ENCODE assay signal across 8 mouse cellular contexts in the genomic region with DNA sequence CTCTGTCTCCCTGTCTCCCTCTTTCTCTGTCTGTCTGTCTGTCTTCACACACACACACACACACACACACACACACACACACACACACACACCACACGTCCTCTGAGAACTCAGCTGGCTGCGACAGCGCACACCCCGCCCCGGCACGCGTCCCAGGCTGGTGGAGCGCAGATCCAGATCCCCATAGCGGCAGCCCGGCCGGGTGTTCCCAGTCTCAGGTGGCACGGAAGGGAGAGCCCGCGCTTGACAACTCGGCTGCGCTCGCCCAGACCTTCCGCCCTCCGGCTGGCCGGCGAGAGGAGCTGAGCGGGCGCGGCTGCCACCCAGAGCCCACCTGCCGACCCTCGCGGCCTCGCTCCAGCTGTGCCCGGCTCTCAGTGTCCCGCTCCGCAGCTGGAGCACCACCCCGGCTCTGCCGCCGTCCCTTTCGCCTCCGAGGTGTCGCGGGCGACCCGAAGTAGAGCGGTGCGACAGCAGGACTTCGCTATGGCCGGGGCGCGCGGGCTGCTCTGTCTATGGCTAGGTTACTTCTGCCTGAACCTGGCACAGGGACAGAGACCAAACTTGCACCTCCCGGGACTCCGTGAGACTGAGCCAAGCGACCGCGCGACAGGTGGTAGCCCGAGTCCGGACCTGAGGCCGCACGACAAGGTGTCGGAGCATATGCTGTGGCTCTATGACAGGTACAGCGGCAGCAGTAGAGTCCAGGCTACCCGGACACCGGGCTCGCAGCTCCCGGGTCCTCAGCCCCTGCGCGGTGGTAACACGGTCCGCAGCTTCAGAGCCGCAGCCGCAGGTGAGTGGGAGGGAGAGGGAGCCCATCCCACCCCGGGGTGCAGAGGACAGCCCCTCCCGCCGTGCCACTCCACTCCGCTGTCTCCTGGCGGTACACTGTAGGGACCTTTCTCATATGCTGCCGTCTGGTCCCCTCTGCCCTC. TPM values are rescaled to one million over a fixed set of nuclear protein-coding genes. Genes with fewer than 3 reads are reported as not detected.
DNase-seq lines count a peak whose midpoint lies in the region; ATAC-seq and TF ChIP-seq lines count a peak whose summit lies in the region.

No protein-coding gene starts in this region.

- peak; percentile 78 for ATAC-seq in frontal cortex, adult (ENCODE audit: low TSS enrichment)
- peak; percentile 79 for ATAC-seq in Patski
- peak; percentile 88 for ATAC-seq in forebrain, embryonic 14.5 days
- peak; percentile 87 for ATAC-seq in intestine, embryonic 16.5 days
- ATAC-seq in liver, postnatal 0 days, result no peak

- TF ChIP-seq EP300 in liver, postnatal 0 days (IDR thresholded peaks at IDR 0.05; ENCODE audit: low read depth), result no peak

- H3K9me3 ChIP-seq in forebrain, embryonic 14.5 days (replicated peaks; ENCODE audit: control insufficient read depth, low read length), result no peaks in the 10 kb centered on the region
- H3K9me3 ChIP-seq in intestine, embryonic 16.5 days (ENCODE audit: control insufficient read depth, low read length), result no peaks in the 10 kb centered on the region
- no peaks in the 10 kb centered on the region for H3K9me3 ChIP-seq in liver, postnatal 0 days (ENCODE audit: low read length)

- H3K4me2 ChIP-seq in forebrain, embryonic 14.5 days (ENCODE audit: low read length), result peak overlapping the region; percentile 100
- H3K4me2 ChIP-seq in intestine, embryonic 16.5 days (ENCODE audit: low read depth, low read length), result peak overlapping the region; percentile 99
- peak overlapping the region; percentile 58 for H3K4me2 ChIP-seq in liver, postnatal 0 days (ENCODE audit: low read depth, low read length)

- no peak overlapping the region for H3K27ac ChIP-seq in forebrain, embryonic 14.5 days (ENCODE audit: low read depth, low read length)
- peak overlapping the region; percentile 57 for H3K27ac ChIP-seq in intestine, embryonic 16.5 days (ENCODE audit: low read length)
- H3K27ac ChIP-seq in liver, postnatal 0 days (ENCODE audit: low read depth), result no peak overlapping the region

- peak overlapping the region; percentile 58 for H3K4me3 ChIP-seq in forebrain, embryonic 14.5 days (ENCODE audit: low read depth, low read length)
- H3K4me3 ChIP-seq in intestine, embryonic 16.5 days (ENCODE audit: low read length), result peak overlapping the region; percentile 72
- H3K4me3 ChIP-seq in liver, postnatal 0 days (ENCODE audit: low read depth, low read length), result peak overlapping the region; percentile 34

- DNase-seq in frontal cortex, adult 2 months (ENCODE audit: extremely low spot score in 1 of 2, low spot score in 1 of 2), result no peak
- no peak for DNase-seq in Patski (ENCODE audit: low read depth, low spot score)
- DNase-seq in forebrain, embryonic 14.5 days (ENCODE audit: low spot score), result peak; percentile 62
- no peak for DNase-seq in liver, postnatal 0 days
- DNase-seq in retina, embryonic 14.5 days (ENCODE audit: low spot score), result peak; percentile 57
- DNase-seq in MN1 (ENCODE audit: low spot score), result no peak

- 0 out of 2 replicates have a peak, but pooled peaks cover 3% of the 10 kb centered on the region for H3K4me1 ChIP-seq in forebrain, embryonic 14.5 days (ENCODE audit: control insufficient read depth, insufficient read depth, low read length)
- no peaks in the 10 kb centered on the region; the same call in 1 of the 2 replicates for H3K4me1 ChIP-seq in intestine, embryonic 16.5 days (ENCODE audit: control insufficient read depth, insufficient read depth, low read length)
- H3K4me1 ChIP-seq in liver, postnatal 0 days (ENCODE audit: insufficient read depth), result no peaks in the 10 kb centered on the region

- POLR2A ChIA-PET in Patski (lab: Charles Lee), result interaction anchor here (1.4 kb wide), 1 partner anchor 9 kb away, joined by 7 read pairs; no protein-coding TSS in a partner anchor

- H3K9ac ChIP-seq in forebrain, embryonic 14.5 days (ENCODE audit: low read length), result peak overlapping the region; percentile 68
- peak overlapping the region; percentile 79 for H3K9ac ChIP-seq in intestine, embryonic 16.5 days (ENCODE audit: low read depth, low read length)
- H3K9ac ChIP-seq in liver, postnatal 0 days (replicated peaks), result no peak overlapping the region

- CTCF ChIA-PET in Patski (lab: Charles Lee), result interaction anchor here (1.3 to 13.8 kb wide), 4 partner anchors 9 to 509 kb away, joined by 3 to 216 read pairs (median 5); no protein-coding TSS in a partner anchor

- no peaks in the 10 kb centered on the region for H3K27me3 ChIP-seq in Patski
- H3K27me3 ChIP-seq in forebrain, embryonic 14.5 days (replicated peaks; ENCODE audit: control insufficient read depth, insufficient read depth, low read length), result peaks cover 17% of the 10 kb centered on the region
- peaks cover 11% of the 10 kb centered on the region; the same call in 1 of the 2 replicates for H3K27me3 ChIP-seq in intestine, embryonic 16.5 days (replicated peaks; ENCODE audit: control insufficient read depth, insufficient read depth, low read length)
- peaks cover 41% of the 10 kb centered on the region for H3K27me3 ChIP-seq in liver, postnatal 0 days (ENCODE audit: insufficient read depth, low read length)

- under 1% methylated on average over 70 of the region's 75 CpGs for WGBS in forebrain, embryonic 14.5 days
- under 1% methylated on average over 67 of the region's 75 CpGs for WGBS in intestine, embryonic 16.5 days
- WGBS in liver, postnatal 0 days (ENCODE audit: insufficient replicate concordance), result 2% methylated on average over 70 of the region's 75 CpGs

- no peaks in the 10 kb centered on the region for H3K36me3 ChIP-seq in forebrain, embryonic 14.5 days (ENCODE audit: control insufficient read depth, insufficient read depth, low read length)
- H3K36me3 ChIP-seq in intestine, embryonic 16.5 days (ENCODE audit: control insufficient read depth, insufficient read depth, low read length), result no peaks in the 10 kb centered on the region
- no peaks in the 10 kb centered on the region for H3K36me3 ChIP-seq in liver, postnatal 0 days (replicated peaks; ENCODE audit: insufficient read depth, low read length)

- in situ Hi-C loops in Patski (cut with MboI; ENCODE audit: low pct_unique_long_range_greater_than_20kb), result no loop called here

- no peak for TF ChIP-seq CTCF in Patski (IDR thresholded peaks at IDR 0.05)
- no peak for TF ChIP-seq CTCF in liver, postnatal 0 days (IDR thresholded peaks at IDR 0.05; ENCODE audit: low read depth)

RNA-seq across cellular contexts. Expression of a gene that starts 0.7 kb away (rescaled TPM):
- 6.6 and 10.0 TPM in 2 replicates for polyA plus RNA-seq in frontal cortex, adult 2 months (2012; rRNA removed)
- polyA plus RNA-seq in Patski (2021), result 1.8 TPM
- 1.6 and 1.7 TPM in 2 replicates for polyA plus RNA-seq in forebrain, embryonic 14.5 days (2014; fragmentation: Nextera tagmentation; extraction: Ambion mirVana)
- polyA plus RNA-seq in intestine, embryonic 16.5 days (2015; fragmentation: Nextera tagmentation; extraction: Ambion mirVana), result 9.2 and 9.4 TPM in 2 replicates
- polyA plus RNA-seq in liver, postnatal 0 days (2015; fragmentation: Nextera tagmentation; extraction: Ambion mirVana), result not detected in 2 replicates

Comparison
In these comparisons a context has a peak if more than half of its experiments do, and no peak if none do; other contexts are left out.
1. DNase-seq: peak in forebrain, embryonic 14.5 days (single experiment) and retina, embryonic 14.5 days (single experiment); none in frontal cortex, adult 2 months (0 of 2), Patski (single experiment), liver, postnatal 0 days (single experiment) and MN1 (single experiment).
2. Peak in every context shown above with its lines, with median percentiles within 50 percentile points of each other: H3K4me2 ChIP-seq and H3K4me3 ChIP-seq.